Mouse (Mus musculus) subcutaneous adipose tissue, adult 2 months (tissue): Measurements from ENCODE around the gene Olfr1208. TPM values are rescaled to one million over a fixed set of nuclear protein-coding genes. Genes with fewer than 3 reads are reported as not detected.

Experiments
- polyA plus RNA-seq: library from polyadenylated mRNA; depleted of rRNA; stranded (reverse); fragments of >200 nt; gene quantifications from 2 replicates; pipeline ENCODE4 v1.2.3, GENCODE M21; 2012; ENCODE audit warnings: low replicate concordance; rRNA removed

Gene Olfr1208
- not detected in 2 replicates for polyA plus RNA-seq

DNA sequence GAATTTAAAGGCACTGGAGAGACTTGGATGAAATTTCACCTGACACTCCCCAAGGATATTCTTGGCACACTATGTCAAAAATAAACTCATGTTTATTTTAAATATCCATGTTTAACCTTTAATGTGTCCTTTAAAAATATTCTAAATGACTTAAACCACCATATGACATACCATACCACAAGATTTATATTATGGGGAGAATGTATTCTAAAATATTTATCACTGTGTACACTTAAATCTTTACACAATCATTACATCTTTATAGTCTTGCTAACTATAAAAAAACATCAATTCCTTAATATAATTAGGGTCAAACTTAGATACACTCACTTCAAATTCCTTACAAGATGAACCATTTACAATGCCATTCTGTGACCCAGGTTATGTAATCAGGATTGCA lies at the start of gene Olfr1208:
Gene Olfr1208, minus strand, starts transcription at position 101 of the 400 bp plus-strand sequence.

DNA sequence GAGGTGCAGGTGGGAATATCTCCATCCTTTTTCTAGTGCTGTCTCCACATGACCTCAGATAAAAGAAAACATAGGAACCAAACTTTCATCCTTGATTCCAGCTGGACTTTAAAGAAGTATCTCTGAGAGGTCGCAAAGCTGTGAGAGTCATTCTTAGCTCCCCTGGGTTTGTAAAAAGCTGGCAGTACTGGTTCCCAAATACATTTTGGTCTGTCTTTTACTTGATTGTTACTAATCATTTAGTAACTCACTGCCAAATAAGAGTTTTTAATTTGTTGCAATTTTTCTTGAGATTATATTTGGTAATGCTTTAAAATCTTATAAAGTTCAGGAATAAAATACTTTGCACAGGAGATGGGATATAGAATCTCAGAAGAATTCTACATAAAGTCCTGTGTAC lies 35.9 kb upstream of the Olfr1208 start, which contains the start of gene Olfr1211:
Gene Olfr1211, minus strand, starts transcription at position 101 of the 400 bp plus-strand sequence.

DNA sequence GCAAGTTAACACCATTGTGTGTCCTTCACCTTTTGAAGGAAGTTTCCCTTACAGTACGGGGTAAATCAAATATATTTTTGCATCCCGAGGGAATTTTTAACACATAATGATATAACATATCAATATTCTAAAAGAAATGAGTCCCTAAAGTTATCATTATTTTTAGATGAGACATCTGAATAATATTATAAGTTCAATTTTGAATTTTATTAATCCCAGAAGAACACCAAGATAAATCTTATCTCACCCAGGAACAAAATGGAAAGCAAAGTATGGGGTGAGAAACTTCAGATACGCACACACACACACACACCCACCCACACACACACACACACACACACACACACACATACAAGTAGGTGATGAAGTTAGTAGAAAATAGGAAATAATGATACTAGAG lies 12.9 kb upstream of the Olfr1208 start, which contains the start of gene Olfr1209:
Gene Olfr1209, minus strand, starts transcription at position 101 of the 400 bp plus-strand sequence.

DNA sequence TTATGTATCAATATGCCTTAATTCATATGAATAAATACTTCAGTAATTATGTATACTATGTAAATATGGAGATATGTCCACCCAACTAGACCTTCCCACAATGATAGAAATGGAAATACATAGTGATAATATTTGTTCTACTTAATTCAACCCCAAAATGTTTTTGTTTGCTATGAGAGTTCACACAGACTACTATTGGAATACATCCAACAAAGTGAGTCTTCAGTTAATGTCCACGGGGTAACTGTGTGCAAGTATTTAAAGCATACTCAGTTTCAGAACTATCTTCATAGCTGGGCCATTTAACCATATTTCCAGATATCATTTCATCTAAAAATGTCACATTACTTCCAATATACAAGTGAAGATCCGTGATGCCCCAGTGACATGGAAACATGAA lies 39.2 kb downstream of the Olfr1208 start, which contains the start of gene Olfr1206:
Gene Olfr1206, plus strand, starts transcription at position 301 of the 400 bp plus-strand sequence.

DNA sequence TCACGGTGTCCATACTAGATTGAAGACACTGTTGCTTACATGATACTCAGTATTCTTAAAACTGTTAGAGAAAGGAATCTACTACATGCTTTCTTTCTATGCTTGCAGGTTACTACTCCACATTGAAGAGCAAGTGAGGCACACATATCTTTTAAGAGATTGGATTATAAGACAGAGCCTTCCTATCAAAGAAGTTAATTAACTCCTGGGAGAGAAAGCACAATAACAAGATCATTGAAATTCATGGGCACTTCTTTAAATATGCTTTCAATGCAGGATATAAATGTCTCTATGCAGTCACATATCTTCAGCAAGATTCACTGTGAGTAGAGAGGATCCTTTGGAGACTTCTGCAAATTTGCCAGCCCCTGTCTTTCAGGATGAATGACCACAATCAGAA lies 53.1 kb downstream of the Olfr1208 start, which contains the start of gene Olfr1204:
Gene Olfr1204, plus strand, starts transcription at position 301 of the 400 bp plus-strand sequence.

Other genes with a start within 250 kb of the Olfr1208 start
- gene Olfr1193, start 226.7 kb downstream of the Olfr1208 start, polyA plus RNA-seq, result not detected in 2 replicates
- gene Olfr1195, start 213.1 kb downstream of the Olfr1208 start, polyA plus RNA-seq, result not detected in 2 replicates
- gene Olfr1196, start 197.7 kb downstream of the Olfr1208 start, polyA plus RNA-seq, result not detected in 2 replicates
- gene Olfr1197, start 169.9 kb downstream of the Olfr1208 start, polyA plus RNA-seq, result not detected in 2 replicates
- gene Olfr1198, start 150.9 kb downstream of the Olfr1208 start, polyA plus RNA-seq, result not detected in 2 replicates
- gene Olfr1199, start 141.8 kb downstream of the Olfr1208 start, polyA plus RNA-seq, result not detected in 2 replicates
- not detected in 2 replicates for gene Olfr1200, start 131.8 kb downstream of the Olfr1208 start, polyA plus RNA-seq
- gene Olfr1201, start 109.3 kb downstream of the Olfr1208 start, polyA plus RNA-seq, result not detected in 2 replicates
- gene Olfr1202, start 87.8 kb downstream of the Olfr1208 start, polyA plus RNA-seq, result not detected in 2 replicates
- gene Olfr1205, start 72.6 kb downstream of the Olfr1208 start, polyA plus RNA-seq, result not detected in 2 replicates
- gene Olfr1204, start 53.0 kb downstream of the Olfr1208 start, polyA plus RNA-seq, result not detected in 2 replicates
- gene Olfr1206, start 39.1 kb downstream of the Olfr1208 start, polyA plus RNA-seq, result not detected in 2 replicates
- gene Olfr1209, start 12.8 kb upstream of the Olfr1208 start, polyA plus RNA-seq, result not detected in 2 replicates
- not detected in 2 replicates for gene Olfr1211, start 35.8 kb upstream of the Olfr1208 start, polyA plus RNA-seq
- gene Olfr1212, start 51.7 kb upstream of the Olfr1208 start, polyA plus RNA-seq, result not detected in 2 replicates
- not detected in 2 replicates for gene Gm13762, start 78.0 kb upstream of the Olfr1208 start, polyA plus RNA-seq
- not detected in 2 replicates for gene Olfr1214, start 90.3 kb upstream of the Olfr1208 start, polyA plus RNA-seq
- gene Olfr1215, start 104.7 kb upstream of the Olfr1208 start, polyA plus RNA-seq, result not detected in 2 replicates
- not detected in 2 replicates for gene Olfr1216, start 116.0 kb upstream of the Olfr1208 start, polyA plus RNA-seq
- not detected in 2 replicates for gene Olfr1217, start 129.8 kb upstream of the Olfr1208 start, polyA plus RNA-seq
- not detected in 2 replicates for gene Olfr1218, start 158.9 kb upstream of the Olfr1208 start, polyA plus RNA-seq
- not detected in 2 replicates for gene Olfr1219, start 181.2 kb upstream of the Olfr1208 start, polyA plus RNA-seq
- not detected in 2 replicates for gene Olfr1220, start 204.5 kb upstream of the Olfr1208 start, polyA plus RNA-seq
- not detected in 2 replicates for gene Olfr1221, start 215.0 kb upstream of the Olfr1208 start, polyA plus RNA-seq
- gene Olfr1222, start 230.7 kb upstream of the Olfr1208 start, polyA plus RNA-seq, result not detected in 2 replicates
- gene Olfr1223, start 249.2 kb upstream of the Olfr1208 start, polyA plus RNA-seq, result not detected in 2 replicates